Mouse (Mus musculus) hindbrain, embryonic 13.5 days (tissue): ENCODE measurements around the gene Gcg. TPM values are rescaled to one million over a fixed set of nuclear protein-coding genes. Genes with fewer than 3 reads are reported as not detected.

Experiments
- ATAC-seq: fragments of 200-750 bp; cut with Nextera tagmentation; 2 replicates; pipeline ENCODE4 v1.8.0; 2017; ENCODE audit warnings: moderate TSS enrichment; ENCODE audit not compliant: low FRiP score
- H3K27ac ChIP-seq: fragments of 300-500 bp; sonication (generic); 2 replicates; pipeline ENCODE4 v1.5.1; 2015; ENCODE audit warnings: inconsistent platforms, mild to moderate bottlenecking, moderate library complexity
- H3K27me3 ChIP-seq: fragments of 300-500 bp; sonication (generic); 2 replicates; pipeline ENCODE4 v1.6.1; 2015; ENCODE audit warnings: mild to moderate bottlenecking, inconsistent platforms
- H3K36me3 ChIP-seq: fragments of 300-500 bp; sonication (generic); 2 replicates; pipeline ENCODE4 v1.6.1; 2015; ENCODE audit warnings: mild to moderate bottlenecking, inconsistent platforms
- H3K4me1 ChIP-seq: fragments of 300-500 bp; sonication (generic); replicated peaks from 2 replicates; pipeline ENCODE4 v1.6.1; 2015; ENCODE audit warnings: inconsistent platforms
- H3K4me2 ChIP-seq: fragments of 300-500 bp; sonication (generic); 2 replicates; pipeline ENCODE4 v1.6.1; 2015; ENCODE audit warnings: inconsistent platforms, mild to moderate bottlenecking, moderate library complexity
- H3K4me3 ChIP-seq: fragments of 300-500 bp; sonication (generic); 2 replicates; pipeline ENCODE4 v1.5.1; 2015; ENCODE audit warnings: mild to moderate bottlenecking, inconsistent platforms
- H3K9ac ChIP-seq: fragments of 300-500 bp; sonication (generic); 2 replicates; pipeline ENCODE4 v1.6.1; 2015; ENCODE audit warnings: mild to moderate bottlenecking, inconsistent platforms
- H3K9me3 ChIP-seq: fragments of 300-500 bp; sonication (generic); 2 replicates; pipeline ENCODE4 v1.6.1; 2016; ENCODE audit warnings: inconsistent platforms
- WGBS: fragments of 180-500 bp; shearing (Covaris S2); methylation state at CpG from one replicate; pipeline ENCODE4 v1.1.7; 2015; 5-methylcytosine and 5-hydroxymethylcytosine counted together
- polyA plus RNA-seq: library from polyadenylated mRNA; unstranded; fragments of >200 nt; fragmentation: Nextera tagmentation; extraction: Ambion mirVana; gene quantifications from 2 replicates; pipeline ENCODE4 v1.2.1, GENCODE M21; 2015

The Gcg gene
- 0.42 and 0.53 TPM in 2 replicates for polyA plus RNA-seq

DNA sequence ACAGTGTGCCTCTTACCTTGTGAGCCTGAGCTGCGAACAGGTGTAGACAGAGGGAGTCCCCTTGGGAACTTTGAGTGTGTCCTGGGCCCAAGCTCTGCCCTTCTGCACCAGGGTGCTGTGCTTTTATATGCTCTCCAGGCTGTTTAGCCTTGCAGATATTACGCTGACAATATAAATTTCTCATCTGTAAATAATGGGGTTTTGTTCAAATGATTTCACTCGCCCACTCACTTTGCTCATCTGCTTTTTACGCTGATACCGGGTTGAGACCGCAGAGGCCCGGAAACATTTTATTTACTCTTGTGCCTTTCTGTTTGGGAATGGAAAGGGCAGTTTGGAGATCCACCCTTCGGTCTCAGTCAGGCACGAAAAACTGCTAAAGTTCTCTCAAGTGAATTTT is at the start of gene Gcg:
Gene Gcg (minus strand): TSS at position 101 of the 400 bp plus-strand sequence.
- Histone ChIP-seq H3K27ac (no peak within 1 kb of the TSS), H3K36me3 (no peaks in the 10 kb centered on the region), H3K4me1 (peaks cover 3% of the 10 kb centered on the region; the same call in 1 of the 2 replicates), H3K27me3 (no peaks in the 10 kb centered on the region), H3K9ac (no peak within 1 kb of the TSS), H3K9me3 (no peaks in the 10 kb centered on the region), H3K4me2 (no peak within 1 kb of the TSS), H3K4me3 (no peak within 1 kb of the TSS)
- 83% methylated on average over 9 of the region's 9 CpGs for WGBS
- ATAC-seq: no peak

- Histone ChIP-seq H3K9me3 (no peaks in the 10 kb centered on the region), H3K4me3 (no peak overlapping the region), H3K27me3 (no peaks in the 10 kb centered on the region), H3K9ac (no peak overlapping the region), H3K4me1 (no peaks in the 10 kb centered on the region), H3K36me3 (no peaks in the 10 kb centered on the region), H3K27ac (no peak overlapping the region), H3K4me2 (no peak overlapping the region)
- 73% methylated on average over 1 of the region's 1 CpGs for WGBS
- ATAC-seq: no peak
Observed at GRCm38 (mm10) chr2:62531065-62531464, 47.6 kb upstream of the Gcg start.

- H3K9ac ChIP-seq: no peak overlapping the region
- WGBS: 91% methylated on average over 9 of the region's 9 CpGs
- no peak overlapping the region for H3K4me2 ChIP-seq
- H3K36me3 ChIP-seq: no peaks in the 10 kb centered on the region
- no peaks in the 10 kb centered on the region for H3K27me3 ChIP-seq
- H3K4me1 ChIP-seq: no peaks in the 10 kb centered on the region
- H3K4me3 ChIP-seq: no peak overlapping the region
- no peak for ATAC-seq
- no peak overlapping the region for H3K27ac ChIP-seq
- no peaks in the 10 kb centered on the region for H3K9me3 ChIP-seq
Observed at GRCm38 (mm10) chr2:62526399-62526798, 42.9 kb upstream of the Gcg start.

DNA sequence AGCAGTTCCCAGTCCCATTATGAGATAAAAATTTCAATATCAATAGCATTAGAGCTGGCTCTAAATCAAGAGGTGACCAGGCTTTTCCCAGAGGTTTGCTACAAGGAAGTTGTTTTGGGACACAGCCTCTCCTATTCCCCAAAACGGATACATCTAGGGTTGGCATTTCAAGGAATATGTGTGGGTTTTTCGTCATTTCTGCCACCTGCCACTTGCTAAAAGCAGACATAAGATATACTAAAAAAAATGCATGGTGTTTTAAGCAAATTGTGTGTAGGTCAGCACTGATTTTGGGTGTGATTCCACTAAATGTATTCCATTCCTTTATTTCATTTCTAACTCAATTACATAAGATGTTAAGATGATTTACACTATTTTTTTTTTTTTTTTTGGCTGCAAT is 34.3 kb upstream of the Gcg start:
- Histone ChIP-seq H3K9ac (no peak overlapping the region), H3K27ac (no peak overlapping the region), H3K9me3 (no peaks in the 10 kb centered on the region), H3K4me2 (no peak overlapping the region), H3K27me3 (no peaks in the 10 kb centered on the region), H3K36me3 (no peaks in the 10 kb centered on the region), H3K4me1 (no peaks in the 10 kb centered on the region), H3K4me3 (no peak overlapping the region)
- no peak for ATAC-seq
- 83% methylated on average over 2 of the region's 2 CpGs for whole genome bisulfite sequencing

GRCm38 (mm10) chr2:62514477-62514876 is 31.0 kb upstream of the Gcg start:
- no peaks in the 10 kb centered on the region for H3K36me3 ChIP-seq
- no peak overlapping the region for H3K9ac ChIP-seq
- H3K27ac ChIP-seq: no peak overlapping the region
- no peak overlapping the region for H3K4me3 ChIP-seq
- no peaks in the 10 kb centered on the region for H3K9me3 ChIP-seq
- no peak overlapping the region for H3K4me2 ChIP-seq
- H3K4me1 ChIP-seq: no peaks in the 10 kb centered on the region
- ATAC-seq: no peak
- H3K27me3 ChIP-seq: no peaks in the 10 kb centered on the region
- WGBS: 89% methylated on average over 6 of the region's 6 CpGs

- Histone ChIP-seq H3K4me1 (no peaks in the 10 kb centered on the region), H3K4me3 (no peak overlapping the region), H3K36me3 (no peaks in the 10 kb centered on the region), H3K27me3 (no peaks in the 10 kb centered on the region), H3K27ac (no peak overlapping the region), H3K4me2 (no peak overlapping the region), H3K9ac (no peak overlapping the region), H3K9me3 (no peaks in the 10 kb centered on the region)
- 93% methylated on average over 15 of the region's 15 CpGs for WGBS
- ATAC-seq: no peak
Observed at GRCm38 (mm10) chr2:62513477-62513876, 30.0 kb upstream of the Gcg start.

GRCm38 (mm10) chr2:62507130-62507529 is 23.7 kb upstream of the Gcg start:
- no peak for ATAC-seq
- no peak overlapping the region for H3K4me3 ChIP-seq
- WGBS: 76% methylated on average over 5 of the region's 5 CpGs
- H3K4me2 ChIP-seq: no peak overlapping the region
- no peaks in the 10 kb centered on the region for H3K36me3 ChIP-seq
- H3K9me3 ChIP-seq: no peaks in the 10 kb centered on the region
- H3K27ac ChIP-seq: no peak overlapping the region
- H3K27me3 ChIP-seq: no peaks in the 10 kb centered on the region
- no peaks in the 10 kb centered on the region for H3K4me1 ChIP-seq
- H3K9ac ChIP-seq: no peak overlapping the region

GRCm38 (mm10) chr2:62506441-62506840 is 23.0 kb upstream of the Gcg start:
- H3K36me3 ChIP-seq: no peaks in the 10 kb centered on the region
- H3K27me3 ChIP-seq: no peaks in the 10 kb centered on the region
- no peak overlapping the region for H3K4me3 ChIP-seq
- no peak overlapping the region for H3K4me2 ChIP-seq
- H3K9me3 ChIP-seq: no peaks in the 10 kb centered on the region
- H3K9ac ChIP-seq: no peak overlapping the region
- ATAC-seq: no peak
- H3K27ac ChIP-seq: no peak overlapping the region
- no peaks in the 10 kb centered on the region for H3K4me1 ChIP-seq
- 21% methylated on average over 2 of the region's 2 CpGs for whole genome bisulfite sequencing

- Histone ChIP-seq H3K9me3 (no peaks in the 10 kb centered on the region), H3K36me3 (no peaks in the 10 kb centered on the region), H3K27me3 (no peaks in the 10 kb centered on the region), H3K4me1 (no peaks in the 10 kb centered on the region), H3K9ac (no peak overlapping the region), H3K4me3 (no peak overlapping the region), H3K27ac (no peak overlapping the region), H3K4me2 (no peak overlapping the region)
- WGBS: 66% methylated on average over 4 of the region's 4 CpGs
- no peak for ATAC-seq
Observed at GRCm38 (mm10) chr2:62504269-62504796, 20.9 kb upstream of the Gcg start.

- H3K9ac ChIP-seq: no peak overlapping the region
- no peak overlapping the region for H3K4me3 ChIP-seq
- ATAC-seq: no peak
- H3K9me3 ChIP-seq: no peaks in the 10 kb centered on the region
- H3K4me1 ChIP-seq: no peaks in the 10 kb centered on the region
- no peaks in the 10 kb centered on the region for H3K27me3 ChIP-seq
- H3K36me3 ChIP-seq: no peaks in the 10 kb centered on the region
- WGBS: 80% methylated on average over 5 of the region's 5 CpGs
- no peak overlapping the region for H3K4me2 ChIP-seq
- H3K27ac ChIP-seq: no peak overlapping the region
Observed at GRCm38 (mm10) chr2:62503326-62503725, 19.9 kb upstream of the Gcg start.

DNA sequence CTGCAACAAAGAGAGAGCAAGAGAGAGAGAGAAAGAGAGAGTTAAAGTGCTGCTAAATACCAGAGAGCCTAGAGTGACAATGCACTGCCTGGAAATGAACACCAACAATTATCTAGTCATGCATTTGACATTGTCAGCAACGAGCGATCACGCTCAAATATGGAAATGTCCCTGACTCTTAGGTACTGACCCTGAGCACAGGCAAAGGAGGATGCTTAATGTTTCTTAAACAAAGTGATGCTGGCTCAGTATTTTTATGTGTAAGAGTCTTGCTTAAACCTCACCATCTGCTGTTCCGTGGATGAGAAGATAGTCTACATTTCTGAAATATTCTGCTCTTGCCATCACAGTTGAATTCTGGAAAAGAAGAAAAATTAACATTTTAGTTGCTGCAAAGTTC is 19.1 kb upstream of the Gcg start:
- ATAC-seq: no peak
- no peak overlapping the region for H3K4me3 ChIP-seq
- H3K9ac ChIP-seq: no peak overlapping the region
- H3K27me3 ChIP-seq: no peaks in the 10 kb centered on the region
- no peaks in the 10 kb centered on the region for H3K9me3 ChIP-seq
- no peak overlapping the region for H3K27ac ChIP-seq
- H3K4me2 ChIP-seq: no peak overlapping the region
- H3K4me1 ChIP-seq: no peaks in the 10 kb centered on the region
- 82% methylated on average over 4 of the region's 4 CpGs for WGBS
- H3K36me3 ChIP-seq: no peaks in the 10 kb centered on the region

GRCm38 (mm10) chr2:62498821-62499220 is 15.4 kb upstream of the Gcg start:
- no peak for ATAC-seq
- H3K4me3 ChIP-seq: no peak overlapping the region
- H3K9me3 ChIP-seq: no peaks in the 10 kb centered on the region
- no peak overlapping the region for H3K27ac ChIP-seq
- no peaks in the 10 kb centered on the region for H3K36me3 ChIP-seq
- H3K4me1 ChIP-seq: no peaks in the 10 kb centered on the region
- H3K9ac ChIP-seq: no peak overlapping the region
- H3K4me2 ChIP-seq: no peak overlapping the region
- no peaks in the 10 kb centered on the region for H3K27me3 ChIP-seq
- WGBS: 88% methylated on average over 5 of the region's 5 CpGs

- WGBS: 88% methylated on average over 4 of the region's 4 CpGs
- Histone ChIP-seq H3K9ac (no peak overlapping the region), H3K27me3 (no peaks in the 10 kb centered on the region), H3K27ac (no peak overlapping the region), H3K4me3 (no peak overlapping the region), H3K4me2 (no peak overlapping the region), H3K9me3 (no peaks in the 10 kb centered on the region), H3K36me3 (no peaks in the 10 kb centered on the region), H3K4me1 (no peaks in the 10 kb centered on the region)
- ATAC-seq: no peak
Observed at GRCm38 (mm10) chr2:62498086-62498485, 14.6 kb upstream of the Gcg start.
